Mouse (Mus musculus) c-Kit-positive CD71-positive TER-119-positive erythroid progenitor cells, embryonic 14.5 days (primary cell): ENCODE results near the gene Sox6.

Experiments used
- DNase-seq: peaks from one replicate; pipeline ENCODE4 v3.0.0-alpha.2; 2013; ENCODE audit warnings: low spot score

Sox6 gene

GRCm38 (mm10) chr7:115550197-115550804 is 488.3 kb downstream of the Sox6 start:
- DNase-seq = peak; percentile 62

GRCm38 (mm10) chr7:115549670-115550069 is 488.9 kb downstream of the Sox6 start:
- DNase-seq = no peak

GRCm38 (mm10) chr7:115545585-115546374 is 492.8 kb downstream of the Sox6 start:
- DNase-seq = no peak

DNA sequence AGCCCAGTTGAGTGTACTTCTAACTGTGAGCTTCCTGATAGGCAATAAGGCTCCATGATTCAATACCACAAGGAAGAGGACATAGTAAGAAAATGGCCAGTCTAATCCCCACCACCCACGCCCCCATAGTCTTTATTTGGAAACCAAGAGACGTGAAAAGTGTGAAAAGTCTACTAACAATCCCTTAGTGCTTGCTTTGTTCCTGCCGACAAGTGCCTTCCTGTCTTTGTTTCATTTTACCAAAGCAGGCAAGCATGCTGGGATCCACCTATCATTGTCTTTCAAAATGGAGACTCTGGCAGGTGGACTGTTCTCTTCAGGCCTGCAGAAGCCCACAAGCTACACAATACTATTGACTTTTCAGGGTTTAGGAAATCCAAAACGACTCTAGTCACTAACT is 495.0 kb downstream of the Sox6 start:
- DNase-seq = no peak

- no peak for DNase-seq
Measured at GRCm38 (mm10) chr7:115540261-115540660, 498.3 kb downstream of the Sox6 start.

DNA sequence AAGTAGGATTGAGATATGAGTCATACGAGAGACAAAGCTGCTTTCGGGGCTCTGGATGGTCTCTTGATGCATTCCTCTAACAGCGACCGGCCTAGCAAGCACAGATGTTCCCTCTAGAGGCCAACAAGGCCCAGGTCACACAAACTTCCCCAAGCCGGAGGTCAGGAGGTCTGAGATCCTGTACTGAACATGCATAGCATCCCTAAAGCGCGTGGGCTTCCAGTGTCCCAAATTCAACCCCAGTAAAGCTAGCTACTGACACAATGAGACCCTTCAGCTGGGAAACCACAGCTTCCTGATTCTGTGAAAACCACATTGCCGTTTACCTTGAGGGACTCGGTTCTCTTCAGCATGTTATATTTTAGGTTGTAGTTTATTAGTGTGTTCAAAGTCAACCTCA is 499.6 kb downstream of the Sox6 start:
- no peak for DNase-seq

- no peak for DNase-seq
Measured at GRCm38 (mm10) chr7:115537636-115538035, 501.0 kb downstream of the Sox6 start.

DNA sequence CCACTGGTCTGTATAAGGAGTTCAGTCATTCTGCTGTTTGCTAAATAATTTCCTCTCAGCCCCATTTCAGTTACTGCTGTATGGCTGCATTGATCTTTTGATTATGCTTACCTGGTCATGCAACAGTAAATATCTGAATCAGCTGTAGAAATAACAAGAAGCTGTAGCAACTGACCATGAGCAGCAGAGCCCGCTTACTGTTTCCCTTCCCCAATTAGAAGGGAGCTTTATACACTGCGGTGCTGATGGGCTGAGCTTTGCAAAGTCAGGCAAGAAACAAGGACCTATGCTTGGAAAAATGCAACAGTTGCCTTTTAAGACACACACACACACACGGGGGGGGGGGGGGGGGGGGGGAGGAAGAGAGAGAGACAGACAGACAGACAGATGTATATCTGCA is 502.1 kb downstream of the Sox6 start:
- DNase-seq = no peak

- no peak for DNase-seq
Measured at GRCm38 (mm10) chr7:115531875-115532274, 506.7 kb downstream of the Sox6 start.

DNA sequence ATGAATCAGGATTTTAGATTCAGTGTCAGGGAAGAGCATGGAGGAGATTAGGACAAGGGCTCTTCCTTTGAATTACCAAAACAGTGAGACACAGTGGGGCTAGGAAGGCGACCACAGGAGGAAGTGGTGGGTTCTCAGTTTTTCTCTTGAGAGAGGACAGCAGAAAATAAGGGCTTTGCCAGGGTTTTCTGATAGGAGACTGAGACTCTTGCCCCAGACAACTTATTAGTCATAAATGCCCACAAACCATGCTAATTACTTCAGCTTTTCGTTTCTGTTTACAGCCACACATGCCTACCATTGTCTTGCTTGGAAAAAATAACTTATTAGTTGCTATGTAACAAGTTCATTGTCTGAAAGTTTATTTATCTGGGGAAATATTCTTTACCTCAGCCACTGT is 507.4 kb downstream of the Sox6 start:
- no peak for DNase-seq

- no peak for DNase-seq
Measured at GRCm38 (mm10) chr7:115517701-115518100, 520.9 kb downstream of the Sox6 start.

- DNase-seq = no peak
Measured at GRCm38 (mm10) chr7:115513681-115514080, 524.9 kb downstream of the Sox6 start.

GRCm38 (mm10) chr7:115511777-115512176 is 526.8 kb downstream of the Sox6 start:
- no peak for DNase-seq

DNA sequence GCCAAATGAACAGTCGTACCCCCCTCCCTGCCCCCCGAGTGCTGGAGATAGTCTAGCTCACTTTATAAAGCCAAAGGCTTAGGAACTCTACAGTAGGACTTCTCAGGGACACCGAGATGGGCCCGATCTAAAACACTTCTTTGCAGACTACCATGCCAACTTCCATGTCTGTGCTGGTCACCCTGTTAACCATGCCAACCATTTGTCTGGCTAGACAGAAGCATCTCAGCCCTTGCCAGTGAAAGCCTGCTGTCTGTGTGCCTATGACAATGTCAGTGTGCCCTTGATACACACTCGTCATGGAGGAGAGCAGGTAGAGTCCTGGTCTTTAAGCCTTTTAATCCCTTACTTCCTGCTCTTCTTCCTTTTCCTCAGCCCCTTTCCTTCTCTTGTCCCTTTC is 527.5 kb downstream of the Sox6 start:
- DNase-seq = no peak

GRCm38 (mm10) chr7:115510045-115510444 is 528.6 kb downstream of the Sox6 start:
- no peak for DNase-seq

DNA sequence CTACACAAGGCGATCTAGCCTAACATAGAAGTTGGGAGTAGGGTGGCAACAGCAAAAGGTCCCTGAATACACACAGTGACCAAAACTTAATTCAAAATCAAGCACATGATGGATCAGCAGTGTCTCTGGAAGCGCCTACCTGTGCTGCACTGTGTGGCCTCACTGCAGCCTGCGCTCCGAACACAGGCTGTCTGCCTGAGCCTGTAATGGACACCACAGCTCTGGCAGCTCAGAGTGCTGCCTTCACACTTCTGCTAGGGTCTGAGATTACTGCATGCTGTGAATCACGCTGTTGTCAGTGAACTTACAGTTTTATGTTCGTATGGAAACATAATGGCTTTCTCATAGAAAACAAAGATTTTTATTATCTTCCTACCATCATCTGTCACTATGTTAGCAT is 532.2 kb downstream of the Sox6 start:
- DNase-seq = no peak

GRCm38 (mm10) chr7:115501497-115501896 is 537.1 kb downstream of the Sox6 start:
- DNase-seq = no peak

DNA sequence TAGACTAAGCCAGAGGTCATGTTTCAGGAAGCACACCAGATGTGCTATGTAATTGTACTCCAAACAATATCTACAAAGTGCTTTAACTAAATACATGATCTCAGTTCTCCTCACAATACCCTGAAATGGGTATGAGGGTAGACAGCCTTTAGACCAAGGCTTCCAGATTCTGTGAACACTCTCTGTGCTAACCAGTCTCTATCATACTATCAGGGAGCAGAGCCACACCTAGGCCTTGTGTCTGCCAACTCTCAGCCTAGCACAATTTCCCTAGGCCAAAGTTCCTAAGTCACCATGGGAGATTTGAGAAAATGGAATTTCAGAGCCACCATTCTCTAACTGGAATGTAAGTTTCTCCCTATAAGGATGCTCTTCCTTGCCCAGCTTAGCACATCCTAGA is 537.8 kb downstream of the Sox6 start:
- DNase-seq = no peak

DNA sequence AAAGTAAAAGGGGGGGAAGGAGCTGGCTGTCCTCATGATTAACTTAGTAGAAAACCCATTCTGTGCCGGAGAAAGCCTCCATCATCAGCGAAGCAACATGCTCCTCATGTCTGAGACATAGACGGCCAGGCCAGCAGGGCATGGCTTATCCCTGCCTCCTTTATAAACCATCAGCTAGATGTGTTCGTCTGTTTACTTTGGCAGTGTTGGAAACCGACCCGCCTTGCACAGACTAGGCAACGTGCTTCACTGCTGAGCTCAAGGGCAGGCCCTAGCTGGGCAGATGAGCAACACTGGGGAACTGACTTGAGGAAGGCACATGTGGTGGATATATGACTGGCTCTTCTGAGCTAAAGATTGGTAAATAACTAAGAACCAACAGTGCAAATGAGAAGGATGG is 538.4 kb downstream of the Sox6 start:
- no peak for DNase-seq

GRCm38 (mm10) chr7:115491721-115492120 is 546.9 kb downstream of the Sox6 start:
- no peak for DNase-seq

DNA sequence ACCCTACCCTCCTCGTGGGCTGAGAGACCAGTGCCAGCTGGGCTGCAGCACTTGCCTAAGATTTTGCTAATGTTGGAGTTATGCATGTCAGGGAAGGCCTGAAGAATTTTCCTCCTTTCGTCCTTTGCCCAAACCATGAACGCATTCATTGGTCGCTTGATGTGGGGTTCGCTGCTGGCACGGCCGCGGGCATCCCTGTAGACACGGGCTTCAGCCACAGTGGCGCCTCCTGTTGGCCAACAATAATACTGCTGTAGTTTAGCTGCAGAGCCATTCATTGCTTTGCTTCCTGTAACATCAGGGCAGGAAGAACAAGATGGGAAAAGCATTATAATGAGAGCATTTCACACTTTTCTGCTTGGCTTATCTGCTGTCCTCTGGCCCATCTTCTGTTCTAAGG is 549.0 kb downstream of the Sox6 start:
- no peak for DNase-seq

DNA sequence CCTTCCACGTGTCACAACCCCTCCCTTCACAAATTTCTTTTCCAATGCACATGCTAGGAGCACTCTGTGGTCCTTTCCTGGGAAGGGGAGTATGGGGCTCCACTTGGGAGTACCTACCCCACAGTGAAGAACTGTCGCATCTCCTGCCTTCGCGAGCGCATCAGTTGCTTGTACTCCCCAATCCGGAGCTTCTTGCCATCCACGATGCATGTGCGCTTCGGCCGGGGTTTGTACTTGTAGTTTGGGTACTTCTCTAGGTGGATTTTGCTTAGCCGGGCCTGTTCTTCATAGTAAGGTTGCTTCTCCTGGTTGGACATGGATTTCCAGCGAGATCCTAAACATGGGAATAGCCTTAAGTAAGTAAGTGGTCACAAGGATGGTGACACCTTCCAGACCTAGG is 552.2 kb downstream of the Sox6 start:
- no peak for DNase-seq

GRCm38 (mm10) chr7:115485664-115486409 is 552.8 kb downstream of the Sox6 start:
- no peak for DNase-seq
